Mouse (Mus musculus) E14TG2a.4 (cell line): ENCODE measurements at regions not wholly inside any gene's neighbourhood (a gene's known extent, or its start where the extent isn't known, plus 50 kb on each side); places are given as distances from the start of the nearest gene placed in this dataset.

Experiments used
- H3K27me3 ChIP-seq: 2 replicates; pipeline ENCODE4 v1.6.1; 2014; ENCODE audit warnings: low read length, control low read depth; ENCODE audit not compliant: insufficient read depth
- H3K36me3 ChIP-seq: 2 replicates; pipeline ENCODE4 v1.6.1; 2014; ENCODE audit warnings: low read length, control low read depth; ENCODE audit not compliant: insufficient read depth
- H3K4me1 ChIP-seq: replicated peaks from 2 replicates; pipeline ENCODE4 v1.6.1; 2014; ENCODE audit warnings: low read depth, low read length, control low read depth
- H3K4me3 ChIP-seq: replicated peaks from 2 replicates; pipeline ENCODE4 v1.5.1; 2014; ENCODE audit warnings: mild to moderate bottlenecking, low read length
- H3K9me3 ChIP-seq: 2 replicates; pipeline ENCODE4 v1.6.1; 2014; ENCODE audit warnings: low read length, control low read depth
- CTCF ChIP-seq: conservative IDR thresholded peaks from 2 replicates; pipeline ENCODE4 v1.5.1; 2014; ENCODE audit warnings: low read length
- NANOG ChIP-seq: IDR thresholded peaks from 2 replicates; pipeline ENCODE4 v1.6.1; 2014; ENCODE audit warnings: borderline replicate concordance, low read length, mixed read lengths
- POU5F1 ChIP-seq: IDR thresholded peaks from 2 replicates; pipeline ENCODE4 v1.6.1; 2014; ENCODE audit warnings: low read length, borderline replicate concordance

GRCm38 (mm10) chr13:112025586-112025950, 216.8 kb upstream of the Map3k1 start:
- no peaks in the 10 kb centered on the region for H3K36me3 ChIP-seq
- H3K9me3 ChIP-seq = no peaks in the 10 kb centered on the region
- peaks cover 5% of the 10 kb centered on the region for H3K4me1 ChIP-seq
- no peak overlapping the region for H3K4me3 ChIP-seq
- H3K27me3 ChIP-seq = no peaks in the 10 kb centered on the region
- TF ChIP-seq POU5F1 = no peak
- no peak for TF ChIP-seq NANOG
- TF ChIP-seq CTCF = no peak

GRCm38 (mm10) chr13:112027736-112028135, 218.9 kb upstream of the Map3k1 start:
- no peaks in the 10 kb centered on the region for H3K36me3 ChIP-seq
- H3K4me1 ChIP-seq = peaks cover 13% of the 10 kb centered on the region
- no peaks in the 10 kb centered on the region for H3K27me3 ChIP-seq
- H3K9me3 ChIP-seq = no peaks in the 10 kb centered on the region
- no peak for TF ChIP-seq NANOG
- TF ChIP-seq POU5F1 = no peak
- no peak for TF ChIP-seq CTCF
- H3K4me3 ChIP-seq = no peak overlapping the region

GRCm38 (mm10) chr13:112031061-112031460, 222.3 kb upstream of the Map3k1 start:
- Histone ChIP-seq H3K27me3 (peaks cover 1% of the 10 kb centered on the region; the same call in 1 of the 2 replicates), H3K36me3 (no peaks in the 10 kb centered on the region), H3K4me3 (peak overlapping the region; percentile 32), H3K4me1 (peaks cover 9% of the 10 kb centered on the region), H3K9me3 (no peaks in the 10 kb centered on the region)
- no peak for TF ChIP-seq NANOG

- H3K4me1 ChIP-seq = peaks cover 9% of the 10 kb centered on the region
These were observed 223.0 kb upstream of the Map3k1 start for GRCm38 (mm10) chr13:112031631-112032320.

GRCm38 (mm10) chr13:112037731-112038380, 229.1 kb upstream of the Map3k1 start:
- no peaks in the 10 kb centered on the region for H3K4me1 ChIP-seq
- TF ChIP-seq NANOG (no peak), POU5F1 (no peak), CTCF (no peak)
- H3K4me3 ChIP-seq = no peak overlapping the region
- no peaks in the 10 kb centered on the region for H3K36me3 ChIP-seq
- no peaks in the 10 kb centered on the region for H3K9me3 ChIP-seq
- peaks cover 4% of the 10 kb centered on the region; the same call in 1 of the 2 replicates for H3K27me3 ChIP-seq

More at GRCm38 (mm10) chr13:112031631-112032320, 223.0 kb upstream of the Map3k1 start:
- H3K4me3 ChIP-seq = no peak overlapping the region
- TF ChIP-seq POU5F1 (no peak), CTCF (no peak), NANOG (no peak)
- no peaks in the 10 kb centered on the region for H3K36me3 ChIP-seq
- H3K9me3 ChIP-seq = no peaks in the 10 kb centered on the region
- peaks cover 4% of the 10 kb centered on the region; the same call in 1 of the 2 replicates for H3K27me3 ChIP-seq

- no peaks in the 10 kb centered on the region for H3K36me3 ChIP-seq
- H3K4me3 ChIP-seq = no peak overlapping the region
- H3K4me1 ChIP-seq = no peaks in the 10 kb centered on the region
- H3K9me3 ChIP-seq = no peaks in the 10 kb centered on the region
- no peak for TF ChIP-seq CTCF
- no peak for TF ChIP-seq NANOG
- no peak for TF ChIP-seq POU5F1
- H3K27me3 ChIP-seq = peaks cover 4% of the 10 kb centered on the region; the same call in 1 of the 2 replicates
These were observed 229.9 kb upstream of the Map3k1 start for GRCm38 (mm10) chr13:112038556-112039304.

- no peaks in the 10 kb centered on the region for H3K4me1 ChIP-seq
- H3K27me3 ChIP-seq = peaks cover 4% of the 10 kb centered on the region; the same call in 1 of the 2 replicates
- no peak for TF ChIP-seq NANOG
- no peak for TF ChIP-seq POU5F1
- no peak for TF ChIP-seq CTCF
- H3K4me3 ChIP-seq = no peak overlapping the region
- H3K9me3 ChIP-seq = no peaks in the 10 kb centered on the region
- no peaks in the 10 kb centered on the region for H3K36me3 ChIP-seq
These were observed 230.8 kb upstream of the Map3k1 start for GRCm38 (mm10) chr13:112039422-112040145.

- Histone ChIP-seq H3K27me3 (0 out of 2 replicates have a peak, but pooled peaks cover 3% of the 10 kb centered on the region), H3K36me3 (no peaks in the 10 kb centered on the region), H3K4me1 (no peaks in the 10 kb centered on the region), H3K9me3 (no peaks in the 10 kb centered on the region), H3K4me3 (no peak overlapping the region)
- no peak for TF ChIP-seq NANOG
- TF ChIP-seq POU5F1 = no peak
- TF ChIP-seq CTCF = no peak
These were observed 234.9 kb upstream of the Map3k1 start for GRCm38 (mm10) chr13:112043524-112044246.
